Mouse (Mus musculus): Measurements from ENCODE around the gene Dab1.

DNA sequence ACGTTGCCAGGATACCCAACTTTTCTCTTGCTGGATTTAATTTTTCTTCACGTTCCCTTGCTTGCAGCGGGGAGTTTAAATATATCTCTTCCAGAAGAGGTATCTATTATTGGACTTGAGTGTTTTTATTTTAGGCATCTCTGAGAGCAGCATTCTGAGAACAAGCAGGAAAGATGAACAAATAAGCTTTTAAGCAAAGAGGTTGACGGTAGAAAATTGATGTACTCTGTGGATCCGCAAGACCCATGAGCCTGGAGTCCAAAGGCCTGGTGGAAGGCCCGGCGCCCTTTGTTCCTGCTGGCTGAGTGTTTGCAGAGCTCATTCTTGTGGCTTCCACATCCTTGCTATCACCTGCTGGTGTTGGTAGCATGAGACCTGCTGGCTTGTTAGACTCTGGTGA is 1037.6 kb downstream of the Dab1 start:
- TF ChIP-seq CTCF (IDR thresholded peaks at IDR 0.05), result no peak
- no peak for TF ChIP-seq EP300 (IDR thresholded peaks at IDR 0.05)
